Mouse (Mus musculus) spleen, adult 12 weeks (tissue): ENCODE results near the gene Hsdl1.
A peak's percentile ranks its signal among the peaks of the same experiment; 100 is the strongest.

Experiments used
- DNase-seq: peaks from one replicate; pipeline ENCODE4 v3.0.0; 2022; ENCODE audit warnings: low spot score

The Hsdl1 gene

DNA sequence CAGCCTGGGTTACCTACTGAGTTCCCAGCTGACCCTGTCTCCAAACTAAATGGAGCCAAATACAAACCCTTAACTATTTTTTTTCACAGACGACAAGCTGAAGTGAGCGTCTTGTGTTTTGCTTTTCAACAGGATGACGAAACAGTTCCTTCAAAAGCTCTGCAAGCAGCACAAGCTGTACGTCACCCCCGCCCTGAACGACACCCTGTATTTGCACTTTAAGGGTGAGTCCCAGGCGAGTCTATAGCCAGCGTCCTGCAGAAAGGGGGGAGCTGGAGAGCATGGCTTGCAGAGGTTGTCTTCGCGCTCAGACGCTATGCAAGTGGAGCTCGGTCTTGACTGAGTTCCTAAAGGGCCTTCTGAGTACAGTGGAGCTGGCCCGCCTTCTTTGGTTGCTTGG, 4.1 kb upstream of the Hsdl1 start:
- no peak for DNase-seq

GRCm38 (mm10) chr8:119575366-119575726, 363 bp upstream of the Hsdl1 start:
- DNase-seq, result no peak

- DNase-seq, result no peak
Measured at GRCm38 (mm10) chr8:119572411-119572810, 2.6 kb downstream of the Hsdl1 start.

DNA sequence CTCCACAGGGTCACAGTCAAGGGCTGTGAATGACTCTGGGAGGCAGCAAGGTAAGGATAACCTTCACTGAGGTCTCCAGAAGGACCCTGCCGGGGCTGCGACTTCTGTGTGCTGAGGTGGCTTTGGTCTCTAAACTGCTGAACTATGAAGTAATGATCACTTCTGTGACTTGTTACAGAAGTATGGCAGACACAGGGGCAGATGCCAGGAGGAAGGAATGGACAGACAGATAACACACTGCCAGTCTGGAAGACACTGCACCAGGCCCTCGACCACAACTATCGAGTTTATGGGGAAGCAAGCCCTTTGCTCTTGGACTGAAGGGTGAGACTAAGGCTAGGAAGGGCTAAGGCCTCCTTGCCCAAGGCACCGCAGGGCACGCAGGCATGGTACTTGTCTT, 3.8 kb downstream of the Hsdl1 start:
- no peak for DNase-seq

DNA sequence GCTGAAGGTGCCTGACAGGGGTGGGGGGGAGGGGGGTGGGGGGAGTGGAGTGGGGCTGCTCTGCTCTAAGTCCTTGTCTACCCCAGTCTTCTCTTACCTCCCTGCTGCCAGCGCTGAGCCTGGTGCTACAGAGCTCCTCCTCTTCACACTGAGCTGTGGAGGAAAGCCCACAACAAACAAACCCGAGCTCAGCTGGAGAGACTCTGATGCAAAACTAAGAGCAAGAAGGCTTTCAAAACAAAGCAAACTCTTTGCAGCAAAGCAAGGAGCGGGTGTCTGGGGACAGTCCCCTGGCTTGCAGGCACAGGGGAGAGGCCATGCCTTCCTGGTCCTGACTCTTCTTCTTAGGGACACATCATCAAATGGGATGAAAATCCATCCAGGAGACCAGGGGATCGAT, 5.1 kb downstream of the Hsdl1 start:
- DNase-seq, result no peak

DNA sequence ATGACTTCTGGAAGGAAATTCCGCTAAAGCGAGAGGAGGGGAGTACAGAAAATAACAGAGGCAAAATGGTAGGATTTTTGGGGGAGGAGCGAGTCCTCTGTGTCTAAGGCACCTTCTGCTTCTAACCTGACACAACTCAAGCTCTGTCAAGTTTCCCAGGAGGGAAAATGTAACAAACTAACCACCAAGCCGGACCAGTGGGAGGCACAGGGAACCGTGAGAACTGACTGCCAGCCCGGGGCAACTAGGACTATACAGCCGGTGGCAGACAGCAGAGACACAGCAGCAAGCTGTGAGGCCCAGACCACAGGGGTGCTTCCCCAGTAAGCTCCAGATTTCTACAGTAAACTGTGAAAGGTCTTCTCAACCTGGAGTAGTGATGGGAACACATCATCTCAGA, 6.0 kb downstream of the Hsdl1 start:
- no peak for DNase-seq

- no peak for DNase-seq
Measured at GRCm38 (mm10) chr8:119568251-119568650, 6.7 kb downstream of the Hsdl1 start.

DNA sequence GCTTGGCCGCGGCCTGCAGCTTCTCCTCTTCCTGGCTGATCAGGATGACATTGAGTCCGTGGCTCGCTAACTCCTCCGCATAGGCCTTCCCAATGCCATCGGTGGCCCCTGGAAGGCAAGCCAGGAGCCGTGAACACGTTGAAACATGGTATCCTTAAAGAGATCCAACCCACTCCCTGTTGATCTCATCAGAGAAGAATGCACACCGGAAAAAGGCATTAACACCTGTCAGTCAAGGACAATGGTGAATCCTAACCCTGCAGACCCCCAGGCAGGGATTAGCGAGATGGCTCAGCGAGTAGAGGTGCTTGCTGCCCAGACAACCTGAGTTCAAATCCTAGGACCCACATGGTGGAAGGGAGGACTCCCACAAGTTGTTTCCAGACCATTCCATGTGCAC, 8.6 kb downstream of the Hsdl1 start:
- DNase-seq, result no peak

- no peak for DNase-seq
Measured at GRCm38 (mm10) chr8:119563849-119564251, 11.1 kb downstream of the Hsdl1 start.

DNA sequence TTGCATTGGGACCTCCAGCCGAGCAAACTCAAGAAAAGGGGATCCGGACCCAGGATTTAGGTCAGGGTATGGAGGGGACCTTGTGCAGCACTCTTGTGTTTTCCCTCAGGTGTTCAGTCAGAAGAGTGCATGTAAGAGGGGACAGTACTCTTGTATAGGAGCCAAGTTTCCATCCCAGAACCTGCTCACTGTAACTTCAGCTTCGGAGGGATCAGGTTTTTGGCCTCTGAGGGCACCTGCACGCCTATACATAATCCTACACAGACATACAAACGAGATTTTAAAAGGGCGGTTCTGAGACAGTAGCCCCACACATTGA, 15.6 kb downstream of the Hsdl1 start:
- no peak for DNase-seq

DNA sequence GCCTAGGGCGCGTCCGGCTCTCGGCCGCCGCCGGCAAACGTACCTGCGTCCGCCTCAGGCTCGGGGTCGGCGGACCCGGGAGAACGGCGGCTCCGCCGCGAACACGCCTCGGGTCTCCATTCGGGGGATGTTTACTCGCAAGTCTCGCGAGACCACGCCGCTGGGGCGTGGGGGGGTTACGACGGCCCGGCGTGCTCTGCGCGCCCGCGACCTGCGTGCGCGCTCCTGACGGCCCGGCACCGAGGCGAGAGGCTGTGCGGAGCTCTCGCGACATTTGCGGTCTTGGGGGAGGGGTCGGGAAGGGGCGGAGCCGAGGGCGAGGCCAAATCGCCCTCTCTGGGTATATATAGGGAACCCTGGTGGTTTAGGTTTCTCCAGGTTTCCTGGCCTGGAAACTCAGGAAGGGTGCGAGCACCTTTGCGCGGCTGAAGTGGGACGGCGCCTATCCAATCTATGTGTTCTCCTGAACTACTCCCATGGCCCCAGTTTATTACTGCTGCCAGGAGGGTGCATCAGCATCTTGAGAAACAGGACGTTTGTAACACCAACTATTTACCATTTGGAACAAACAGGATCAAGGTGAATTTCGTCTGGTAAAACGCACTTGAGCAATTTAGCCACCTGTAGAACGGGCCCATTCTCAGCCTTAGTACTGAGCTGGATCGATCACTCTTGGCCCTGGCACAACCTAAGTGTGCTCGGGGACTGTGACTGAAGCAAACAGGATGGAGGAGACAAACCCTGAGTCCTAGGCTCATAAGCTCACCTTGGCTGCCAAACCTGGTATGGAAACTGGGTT, 16.2 kb downstream of the Hsdl1 start, which contains the start of gene Mbtps1:
Gene Mbtps1 (minus strand): TSS at position 133 of the 799 bp plus-strand sequence.
- peak; percentile 98 for DNase-seq

GRCm38 (mm10) chr8:119557821-119558602, 17.0 kb downstream of the Hsdl1 start:
- no peak for DNase-seq

DNA sequence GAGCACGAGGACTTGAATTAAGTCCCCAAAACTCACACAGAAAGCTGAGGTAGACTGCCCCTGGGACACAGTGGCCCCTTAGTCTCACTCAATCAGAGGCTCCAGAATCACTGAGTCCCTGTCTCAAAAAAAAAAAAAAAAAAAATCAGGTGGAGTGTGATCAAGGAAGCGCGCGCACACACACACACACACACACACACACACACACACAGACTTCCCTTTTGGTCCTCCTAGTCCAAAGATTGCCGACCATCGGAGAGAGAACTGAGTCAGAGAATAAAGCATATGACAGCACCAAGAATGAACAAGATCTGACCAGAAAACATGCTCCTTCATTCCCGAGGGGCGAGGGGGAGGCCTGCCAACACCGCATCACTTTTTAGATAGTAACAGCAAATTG, 17.9 kb downstream of the Hsdl1 start:
- DNase-seq, result no peak

- no peak for DNase-seq
Measured at GRCm38 (mm10) chr8:119555861-119556260, 19.1 kb downstream of the Hsdl1 start.

DNA sequence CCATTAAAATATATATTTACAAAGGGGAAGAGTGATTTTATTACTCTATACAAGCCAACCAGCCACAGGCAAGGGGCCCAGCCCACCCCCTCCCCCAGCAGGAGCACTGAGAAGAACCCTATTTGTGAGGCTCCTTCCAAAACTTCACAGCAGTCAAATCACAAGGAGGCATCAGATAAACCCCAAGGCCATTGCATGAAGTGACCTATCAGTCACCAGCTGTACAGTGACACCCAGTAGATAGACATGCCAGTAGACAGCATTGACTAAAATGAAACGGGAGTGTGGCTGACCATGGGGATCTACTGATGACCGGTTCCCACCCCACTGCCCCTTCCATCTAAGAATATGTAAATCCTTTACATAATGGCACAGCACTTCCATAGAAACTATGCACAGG, 22.0 kb downstream of the Hsdl1 start:
- no peak for DNase-seq

DNA sequence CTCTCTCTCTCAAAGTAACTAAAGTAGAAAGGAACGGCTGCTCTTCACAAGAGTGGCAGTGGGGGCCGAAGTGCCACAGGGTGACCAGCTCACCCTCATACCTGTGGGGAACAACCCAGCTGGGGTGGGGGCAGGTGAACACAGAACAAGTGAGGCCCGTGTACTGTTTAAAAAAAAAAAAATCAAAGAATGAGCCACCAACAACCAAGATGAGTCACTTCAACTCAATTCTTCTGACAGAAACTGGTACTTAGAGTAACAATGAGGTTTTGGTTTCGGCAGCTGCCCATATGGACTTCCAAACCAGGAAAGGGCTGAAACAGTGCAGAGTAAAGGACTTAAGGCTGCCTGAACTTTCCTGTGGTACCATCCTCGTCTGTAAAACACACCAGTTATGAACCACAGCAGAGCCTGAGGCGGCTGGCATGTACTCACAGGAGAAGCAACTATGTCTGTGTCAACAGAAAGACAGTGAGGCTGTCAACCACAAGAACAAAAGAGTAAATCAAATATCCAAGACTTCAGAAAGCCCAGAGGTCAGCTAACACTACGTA, 26.3 kb downstream of the Hsdl1 start:
- no peak for DNase-seq

DNA sequence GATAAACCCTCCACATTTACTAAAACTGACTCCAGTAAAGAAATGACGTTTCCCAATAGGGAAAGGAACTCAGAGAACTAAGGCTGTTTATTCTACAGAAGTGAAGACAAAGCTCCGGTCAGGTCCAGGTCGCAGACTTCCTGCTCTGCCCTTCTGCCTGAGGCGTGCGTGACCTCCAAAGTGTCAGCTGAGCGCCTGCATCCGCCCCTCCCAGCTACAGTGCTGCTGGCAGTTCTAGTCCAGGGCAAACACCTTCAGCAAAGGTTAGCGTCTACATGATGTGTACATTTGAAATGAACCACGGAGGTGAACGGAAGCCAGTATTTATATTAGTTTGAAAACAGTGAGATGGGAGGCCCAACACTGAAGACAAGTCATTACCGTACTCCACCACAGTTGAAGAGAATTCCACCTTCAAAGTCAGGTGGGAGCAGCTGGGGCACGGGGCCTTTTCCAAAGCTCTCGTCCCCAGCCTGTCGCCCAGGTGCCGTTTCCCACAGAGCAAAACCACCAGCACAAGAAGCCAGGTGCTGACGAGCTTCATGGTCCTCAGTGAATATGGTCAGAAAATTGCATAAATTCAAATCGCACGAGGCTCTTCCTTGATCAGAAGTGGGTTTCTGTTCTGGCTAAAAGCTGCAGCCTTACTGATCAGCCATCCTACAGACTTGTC, 27.8 kb downstream of the Hsdl1 start:
- no peak for DNase-seq

- DNase-seq, result no peak
Measured at GRCm38 (mm10) chr8:119545791-119546190, 29.2 kb downstream of the Hsdl1 start.

DNA sequence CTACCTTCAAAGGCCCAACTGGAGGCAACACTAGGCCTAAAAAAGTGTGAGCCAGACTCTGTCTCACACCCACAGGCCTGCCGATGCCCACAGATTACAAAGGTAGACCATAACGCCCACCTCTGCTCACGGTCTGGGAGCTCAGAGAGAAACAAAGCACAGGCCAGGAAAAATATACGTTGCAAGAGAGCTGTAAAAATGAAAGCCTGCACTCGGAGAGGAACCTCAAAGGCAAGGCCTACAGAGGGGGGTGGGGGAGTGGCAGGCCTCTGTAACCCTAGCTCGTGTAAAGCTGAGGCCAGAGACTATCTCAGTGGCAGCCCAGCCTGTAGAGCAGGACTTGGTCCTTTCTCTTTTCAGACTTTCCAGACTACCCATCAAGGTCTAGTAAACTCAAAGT, 29.8 kb downstream of the Hsdl1 start:
- no peak for DNase-seq

GRCm38 (mm10) chr8:119544606-119545005, 30.4 kb downstream of the Hsdl1 start:
- no peak for DNase-seq

GRCm38 (mm10) chr8:119531973-119532372, 43.0 kb downstream of the Hsdl1 start:
- no peak for DNase-seq

GRCm38 (mm10) chr8:119531397-119531796, 43.6 kb downstream of the Hsdl1 start:
- DNase-seq, result no peak

DNA sequence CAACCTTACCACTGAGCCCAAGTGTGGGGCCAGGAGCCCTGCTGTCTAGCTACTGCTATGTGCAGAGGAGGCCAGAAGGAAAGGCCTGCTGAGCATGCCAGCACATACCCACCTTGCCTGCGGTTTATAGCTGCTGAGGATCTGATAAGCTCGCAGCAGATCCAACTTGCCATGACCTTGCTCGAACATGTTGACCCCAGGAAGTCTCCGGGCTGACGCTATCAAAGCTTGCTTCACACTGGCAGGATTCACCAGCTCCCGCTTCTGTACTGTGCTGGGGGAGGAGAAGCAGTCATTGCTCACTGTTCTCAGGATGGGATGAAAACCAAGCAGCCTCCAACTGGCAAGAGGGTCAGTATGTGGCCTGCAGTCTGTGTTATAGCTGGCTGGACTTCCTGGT, 44.0 kb downstream of the Hsdl1 start:
- DNase-seq, result no peak
